Mouse (Mus musculus) CH12F3 (cell line): ENCODE data around the gene Mrpl46.

Experiments used
- in situ Hi-C: fragments of 300-500 bp; cut with MboI; formaldehyde crosslinking; loops from 2 replicates; pipeline ENCODE4 v1.14.3; 2020; ENCODE audit warnings: low sequenced_read_pairs

Gene Mrpl46

DNA sequence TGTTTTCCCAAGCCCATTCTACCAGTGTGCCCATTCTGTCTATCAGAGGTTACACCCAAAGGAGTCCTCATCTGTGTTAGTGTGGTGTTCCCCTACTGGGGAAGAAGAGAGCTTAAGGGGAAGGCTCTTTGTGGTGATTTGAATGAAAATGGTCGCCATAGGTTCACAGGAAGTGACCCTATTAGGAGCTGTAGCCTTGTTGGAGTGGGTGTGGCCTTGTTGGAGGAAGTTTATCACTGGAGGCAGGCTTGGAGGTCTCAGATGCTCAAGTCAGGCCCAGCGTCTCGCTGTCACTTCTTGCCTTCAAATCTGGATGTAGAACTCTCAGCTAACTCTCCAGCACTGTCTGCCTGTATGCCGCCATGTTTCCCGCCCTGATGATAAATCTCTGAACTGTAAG, 12.4 kb downstream of the Mrpl46 start:
- in situ Hi-C loops: no loop called here

DNA sequence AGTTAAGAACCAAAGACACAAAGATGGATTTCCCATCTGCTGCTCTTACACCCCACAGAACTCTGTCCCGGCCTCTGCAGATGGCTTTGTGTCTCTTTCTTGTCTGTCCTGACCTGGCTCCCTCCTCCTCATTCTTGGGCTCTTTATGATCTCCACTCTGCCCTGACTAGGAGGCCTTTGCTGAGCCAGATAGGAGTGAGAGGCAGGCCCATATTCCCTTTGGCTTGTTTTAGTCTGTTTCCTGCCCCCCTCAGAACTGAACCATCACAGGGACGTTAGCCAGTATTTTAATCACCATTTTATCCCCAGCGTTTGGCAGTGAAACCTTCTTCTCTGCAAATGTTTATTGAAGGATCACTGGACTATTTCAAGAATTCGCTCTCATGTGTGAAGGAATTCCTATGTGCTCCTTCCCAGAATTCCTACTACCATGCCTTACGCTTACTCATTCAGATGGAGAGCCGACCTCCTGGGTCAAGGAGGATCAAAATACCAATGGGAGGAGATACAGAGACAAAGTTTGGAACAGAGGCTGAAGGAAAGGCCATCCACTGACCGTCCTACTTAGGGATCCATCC, 14.2 kb downstream of the Mrpl46 start:
- in situ Hi-C loops: no loop called here

DNA sequence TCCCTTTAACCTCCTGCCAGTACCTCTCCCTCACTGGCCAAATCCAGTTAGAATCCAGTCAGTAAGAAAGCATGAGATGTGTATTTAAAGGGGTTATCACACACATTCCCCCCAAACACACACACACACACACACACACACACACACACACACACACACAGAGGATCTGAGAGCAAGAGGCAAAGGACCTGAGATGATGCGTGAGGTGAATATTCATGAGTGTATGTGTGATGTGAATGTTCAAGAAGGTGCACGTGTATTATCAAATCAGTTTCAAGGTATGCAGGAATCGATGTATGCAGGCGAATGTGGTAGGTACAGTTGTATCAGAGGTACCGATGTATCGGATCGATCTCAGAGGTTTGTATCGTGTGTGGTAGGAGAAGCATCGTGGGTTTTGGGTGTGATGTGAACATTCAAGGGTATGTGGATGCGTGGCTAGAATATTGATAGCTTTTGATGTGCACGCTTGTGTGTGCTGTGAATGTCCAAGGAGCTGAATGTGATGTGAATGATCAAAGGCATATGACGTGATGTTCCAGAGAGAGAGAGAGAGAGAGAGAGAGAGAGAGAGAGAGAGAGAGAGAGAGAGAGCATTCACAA, 15.3 kb downstream of the Mrpl46 start:
- in situ Hi-C loops: no loop called here

DNA sequence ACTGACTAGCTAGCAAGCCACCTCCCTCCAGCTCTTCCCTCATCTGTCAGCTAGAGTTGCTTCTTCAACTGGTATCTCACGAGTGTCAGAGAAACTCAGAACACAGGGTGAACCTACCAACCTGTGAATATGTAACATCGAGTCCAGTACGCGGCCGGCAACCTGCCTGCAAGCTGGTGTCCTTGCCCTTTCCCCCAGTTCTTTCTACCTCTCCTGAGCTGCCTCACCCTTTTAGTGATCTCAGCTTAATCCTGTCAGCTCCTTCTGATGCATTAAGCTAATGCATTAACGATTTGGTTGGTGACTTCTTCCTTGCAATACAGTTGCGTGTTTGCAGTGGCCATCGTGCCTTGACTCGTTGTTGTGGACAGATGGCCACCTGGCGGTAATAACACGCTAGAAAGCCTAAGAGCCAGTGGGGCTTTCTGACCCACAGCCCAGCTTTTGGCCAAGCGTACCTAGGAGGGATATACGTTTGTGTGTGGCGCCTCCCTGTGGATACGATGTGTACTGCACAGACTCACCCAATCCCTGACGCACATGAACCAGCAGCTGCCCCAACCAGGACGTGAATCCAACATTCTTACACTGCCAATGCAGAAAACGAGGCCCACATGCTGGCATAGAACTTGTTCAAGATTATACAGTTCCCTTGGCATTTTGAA, 17.2 kb downstream of the Mrpl46 start:
- in situ Hi-C loops: no loop called here

DNA sequence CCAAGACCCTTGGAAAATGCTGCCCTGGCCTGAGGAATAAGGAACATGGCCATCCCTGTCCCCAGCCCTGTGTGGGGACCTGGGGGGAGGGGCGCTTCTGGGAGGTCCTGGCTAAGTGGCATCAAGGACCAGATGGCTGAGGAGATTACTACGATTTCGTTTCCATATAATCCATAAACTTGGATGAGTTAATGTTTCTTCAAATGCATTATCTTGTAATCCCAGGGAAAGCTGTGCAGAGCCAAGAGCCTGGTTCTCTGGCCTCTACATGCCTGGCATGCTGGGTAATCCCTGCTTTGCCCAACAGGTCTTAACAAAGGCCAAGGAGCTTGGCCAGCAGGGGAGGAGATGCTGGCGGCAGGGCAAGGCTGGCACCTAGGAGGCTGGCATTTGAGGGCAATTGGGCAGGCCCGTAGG, 18.1 kb downstream of the Mrpl46 start:
- in situ Hi-C loops: no loop called here

DNA sequence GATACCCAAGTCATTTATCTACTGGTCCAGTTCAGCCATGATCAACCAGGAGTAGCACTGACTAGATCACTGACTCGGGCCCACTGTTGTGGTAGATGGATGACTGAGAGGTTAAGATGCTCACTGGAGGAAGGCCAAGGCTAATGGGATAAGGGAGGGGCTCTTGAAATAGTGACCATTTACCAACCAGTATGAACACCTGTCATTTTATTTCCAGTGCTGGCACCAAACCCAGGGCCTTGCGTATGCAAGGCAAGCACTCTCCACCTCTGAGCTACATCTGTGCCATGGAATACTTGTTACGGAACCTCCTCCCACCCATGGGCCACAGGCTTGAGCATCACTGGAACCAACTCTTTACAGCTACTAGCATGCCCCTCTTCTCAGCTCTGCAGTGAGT, 19.5 kb downstream of the Mrpl46 start:
- in situ Hi-C loops: no loop called here

DNA sequence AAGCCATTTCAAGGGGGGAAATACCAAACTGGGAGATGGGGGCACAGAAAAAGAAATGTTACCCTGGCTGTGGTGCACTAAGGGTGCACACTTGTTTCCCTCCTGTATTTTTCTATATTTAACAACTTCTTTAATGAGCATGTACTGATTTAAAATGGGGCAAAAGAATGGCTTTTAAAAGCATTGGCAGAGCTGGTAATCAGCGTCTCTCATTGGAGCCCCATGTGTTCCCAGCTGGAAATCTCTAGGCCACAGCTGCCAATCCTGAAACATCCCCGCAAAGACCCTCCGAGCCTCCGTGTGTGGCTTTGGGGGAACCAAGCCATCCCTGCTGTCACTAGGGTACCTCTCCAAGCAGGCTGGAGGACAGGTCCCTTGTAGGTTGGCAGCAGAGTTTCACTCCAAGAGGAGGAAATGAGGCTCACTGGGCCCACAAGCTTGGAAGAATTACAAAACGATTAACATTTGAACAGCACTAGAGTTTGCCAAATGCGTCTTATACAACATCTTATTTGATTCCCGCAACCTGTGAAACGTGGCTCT, 28.8 kb downstream of the Mrpl46 start:
- in situ Hi-C loops: no loop called here

DNA sequence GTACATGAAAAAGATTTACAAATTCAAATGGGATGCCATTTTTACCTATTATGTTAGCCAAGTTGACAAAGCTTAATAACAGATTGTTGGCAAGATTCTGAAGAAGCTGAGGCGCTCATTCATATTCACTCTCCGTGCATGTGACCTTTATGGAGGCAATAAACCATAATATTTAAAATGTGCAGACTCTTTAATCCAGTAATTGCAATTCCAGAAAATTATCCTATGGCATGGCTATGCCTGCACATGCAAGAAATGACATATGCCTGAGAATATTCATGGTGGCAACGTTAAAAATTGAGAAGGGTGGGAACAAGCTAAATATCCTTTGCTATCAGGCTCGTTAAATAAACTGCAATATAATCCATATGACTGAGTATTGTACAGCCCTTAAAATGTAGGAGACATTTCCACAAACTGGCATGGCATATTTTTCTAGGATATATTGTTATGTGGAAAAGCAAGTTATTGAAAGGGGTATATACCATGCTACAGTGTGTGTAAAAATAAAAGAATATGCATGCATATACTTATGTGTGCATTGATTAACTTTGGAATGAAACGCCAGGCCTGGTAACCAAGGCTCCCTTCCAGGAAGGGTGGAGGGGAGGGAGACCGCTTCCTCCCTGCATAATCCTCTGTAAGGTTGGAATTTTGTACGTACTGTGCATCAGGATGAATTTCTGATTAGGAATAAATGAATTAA, 29.4 kb downstream of the Mrpl46 start:
- in situ Hi-C loops: no loop called here

DNA sequence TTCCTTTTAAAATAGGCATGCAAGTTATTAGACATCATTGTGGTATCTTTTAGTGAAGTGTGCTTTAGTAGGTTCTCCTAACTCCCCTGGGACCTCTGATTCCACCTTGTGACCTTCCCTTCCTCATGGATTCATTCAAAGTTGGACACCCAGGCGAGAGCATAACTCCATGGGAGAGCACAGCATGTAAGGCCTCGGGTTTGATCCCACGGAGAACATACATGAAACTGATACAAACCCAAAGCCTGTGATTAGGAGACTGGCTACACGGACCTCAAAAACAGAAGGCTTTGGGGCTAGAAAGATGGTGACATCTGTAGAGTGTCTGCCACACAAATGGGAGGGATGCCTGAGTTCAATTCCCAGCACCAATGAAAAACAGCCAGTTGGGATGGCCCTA, 30.4 kb downstream of the Mrpl46 start:
- in situ Hi-C loops: no loop called here

DNA sequence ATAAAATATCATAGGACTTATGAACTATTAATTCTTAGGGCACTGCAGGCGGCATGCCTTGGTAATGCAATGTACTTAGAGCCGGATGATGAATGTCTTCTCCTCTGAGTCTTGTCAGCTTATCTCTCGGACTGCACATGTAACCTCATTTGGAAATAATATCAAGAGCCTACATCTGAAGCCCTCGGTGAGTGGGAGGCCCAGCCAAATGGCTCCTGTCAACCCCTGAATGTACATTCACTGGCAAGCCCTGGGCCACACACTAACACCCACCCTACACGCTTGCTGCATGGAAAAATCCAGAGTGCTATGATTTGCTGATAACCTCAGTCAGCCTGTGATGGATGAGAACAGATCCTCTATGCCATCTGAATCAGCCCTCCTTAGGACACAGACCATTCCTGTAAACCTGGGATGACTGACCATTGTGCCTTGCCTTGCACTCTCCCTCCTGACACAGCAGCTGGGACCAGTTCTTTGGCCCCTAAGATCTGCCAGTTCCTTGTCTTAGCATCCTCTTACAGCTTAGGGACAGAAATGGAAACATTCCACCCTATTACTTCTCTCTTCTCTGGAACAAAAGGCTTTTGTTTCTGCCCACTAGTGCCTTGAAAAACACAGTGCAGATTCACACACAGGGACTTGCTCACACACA, 39.5 kb downstream of the Mrpl46 start:
- in situ Hi-C loops: no loop called here

DNA sequence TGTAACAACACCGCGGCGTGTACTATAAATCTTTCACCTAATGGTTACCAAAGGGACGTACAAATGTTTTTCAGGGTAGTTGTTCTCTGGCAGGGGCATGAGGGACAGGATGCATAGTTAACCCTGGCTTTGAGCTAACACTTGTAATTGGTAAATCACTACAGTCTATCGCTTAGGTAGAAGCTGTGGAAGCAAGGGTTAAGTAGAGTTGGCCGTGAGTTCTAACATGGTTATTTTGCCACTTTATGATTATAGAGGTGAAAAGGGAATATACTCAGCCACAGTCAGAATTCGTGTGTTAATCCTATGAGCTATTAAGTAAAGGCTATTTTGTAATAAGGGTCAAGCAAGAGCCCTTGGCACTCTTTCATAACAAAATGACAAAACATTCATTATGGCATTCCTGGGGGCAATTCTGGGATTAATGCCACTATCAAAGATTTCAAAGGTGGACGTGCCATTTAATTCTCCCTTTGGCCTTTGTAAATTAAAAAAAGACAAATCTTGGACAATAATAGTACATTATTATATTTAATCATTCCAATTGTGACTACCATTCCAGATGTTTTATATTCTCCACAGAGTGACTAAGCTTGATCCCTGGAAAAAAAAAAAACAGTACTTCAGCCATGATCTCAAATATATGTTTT, 43.9 kb downstream of the Mrpl46 start:
- in situ Hi-C loops: no loop called here

DNA sequence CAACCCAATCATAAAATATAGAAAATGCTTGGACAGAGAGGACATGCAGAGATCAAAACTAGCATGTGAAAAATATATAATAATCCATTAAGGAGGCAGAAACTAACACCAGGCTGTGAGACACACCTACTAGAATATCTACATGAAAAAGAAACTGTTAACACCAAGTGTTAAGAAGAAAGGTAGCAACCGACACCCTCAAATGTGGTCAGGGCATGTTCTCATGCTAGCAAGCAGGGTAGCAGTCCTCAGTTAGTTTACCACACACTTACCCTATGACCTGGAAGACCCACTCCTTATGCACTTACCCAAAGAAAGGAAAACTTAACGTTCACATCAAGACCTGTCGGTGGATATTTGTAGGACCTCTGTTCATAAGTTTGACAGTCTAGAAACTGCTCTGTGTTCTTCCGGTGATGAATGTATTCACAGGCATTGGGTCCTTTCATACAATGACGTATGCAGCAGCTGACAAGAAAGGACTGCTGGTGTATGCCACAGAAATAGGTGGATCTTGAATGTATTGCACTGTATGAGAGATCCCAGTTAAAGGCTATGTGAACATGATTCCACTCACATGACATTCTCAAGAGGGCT, 45.6 kb downstream of the Mrpl46 start, which contains the start of gene Ntrk3:
Gene Ntrk3, minus strand, starts transcription at position 399 of the 597 bp plus-strand sequence.
- in situ Hi-C loops: no loop called here

DNA sequence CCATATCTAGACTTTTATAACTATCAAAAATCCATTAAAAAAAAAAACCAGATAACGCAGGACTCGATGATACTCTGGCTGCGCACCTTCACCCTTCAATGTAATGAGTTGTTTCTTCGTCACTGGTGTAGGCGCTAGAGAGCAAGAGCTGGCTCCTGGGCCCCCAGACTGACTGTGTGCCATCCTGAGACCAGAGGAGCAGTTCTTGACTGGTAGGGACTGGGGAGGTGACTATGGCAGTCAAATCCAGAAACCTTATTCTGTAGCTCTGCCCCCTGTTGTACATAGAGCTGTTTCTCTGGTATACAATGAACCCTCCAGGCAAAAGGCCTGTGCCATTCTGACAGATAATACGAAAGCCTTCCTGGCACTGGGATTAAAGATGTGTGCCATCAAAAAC, 46.1 kb downstream of the Mrpl46 start:
- in situ Hi-C loops: no loop called here

DNA sequence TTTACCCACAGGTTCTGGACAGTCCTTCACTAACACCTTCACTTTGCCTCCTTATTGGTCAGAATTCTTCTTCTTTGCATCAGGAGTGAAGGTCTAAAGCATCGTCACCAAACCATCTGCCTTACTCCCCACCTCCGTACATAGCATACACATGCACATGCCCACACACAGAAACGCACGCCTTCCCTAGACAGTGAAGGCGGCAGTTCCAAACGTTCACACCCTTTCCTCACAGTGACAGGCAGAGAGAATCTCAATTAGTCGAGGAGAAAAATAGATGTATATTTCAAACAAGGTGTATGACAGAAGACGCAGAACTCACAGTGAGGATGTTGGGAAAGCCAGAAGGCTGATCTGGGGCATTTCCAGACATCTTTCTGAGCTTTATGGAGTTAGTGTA, 51.9 kb downstream of the Mrpl46 start:
- in situ Hi-C loops: no loop called here
